Mouse (Mus musculus): ENCODE results near the gene Ppt2.

The Ppt2 gene

DNA sequence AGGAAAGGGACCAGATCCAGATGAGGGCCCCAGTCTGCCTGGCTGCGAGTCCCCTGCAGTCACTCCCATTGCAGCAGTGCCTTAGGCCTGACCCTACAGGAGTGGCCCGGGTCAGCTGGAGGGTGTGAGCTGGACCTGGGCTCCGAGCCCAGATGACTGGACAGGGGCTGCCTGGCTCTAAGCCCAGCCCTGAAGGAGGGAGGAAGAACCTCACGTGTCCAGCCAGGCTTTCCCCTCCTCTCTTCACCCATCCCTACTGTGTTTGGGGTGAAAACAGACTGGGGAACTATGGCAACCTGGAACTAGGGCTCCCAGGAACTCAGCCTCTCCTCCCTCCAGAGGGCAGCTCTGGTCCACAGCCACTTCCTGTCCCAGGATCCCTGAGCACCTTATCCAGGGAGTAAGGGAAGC is 27.3 kb upstream of the Ppt2 start:
- no peak for DNase-seq

DNA sequence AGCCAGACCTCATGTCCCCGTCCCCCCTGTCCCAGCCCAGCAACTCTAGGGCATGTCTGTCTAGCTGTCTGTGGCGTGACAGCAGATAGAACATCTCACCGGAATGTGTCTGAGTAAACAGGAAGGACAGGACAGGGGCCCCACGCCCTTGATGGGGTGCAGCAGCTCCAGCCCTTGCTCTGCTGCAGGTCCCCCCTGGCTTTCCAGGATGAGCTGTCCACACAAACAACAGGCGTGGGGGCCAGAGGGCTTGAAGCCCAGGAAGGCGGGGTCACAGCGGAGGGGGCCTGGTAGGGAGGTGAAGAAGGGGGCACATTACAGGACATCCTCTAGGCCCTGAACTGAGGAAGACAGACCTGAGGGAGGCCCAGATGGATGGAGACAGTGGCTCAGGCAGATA is 26.9 kb upstream of the Ppt2 start:
- no peak for DNase-seq

DNA sequence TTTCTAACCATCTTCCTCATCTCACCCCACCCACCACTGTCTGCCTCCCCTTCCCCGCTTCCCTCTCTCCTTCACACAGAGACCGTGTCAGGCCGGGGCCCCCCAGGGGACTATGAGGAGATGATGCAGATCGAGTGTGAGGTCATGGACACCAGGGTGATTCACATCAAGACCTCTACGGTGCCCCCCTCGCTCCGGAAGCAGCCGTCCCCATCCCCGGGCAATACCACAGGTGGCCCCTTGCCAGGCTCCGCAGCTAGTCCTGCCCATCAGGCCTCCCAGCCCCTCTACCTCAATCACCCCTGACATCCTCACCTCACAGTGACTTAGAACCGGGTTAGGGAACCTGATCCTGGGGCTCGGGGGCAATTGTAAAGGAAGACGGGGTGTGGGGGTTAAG is 26.1 kb upstream of the Ppt2 start:
- no peak for DNase-seq

DNA sequence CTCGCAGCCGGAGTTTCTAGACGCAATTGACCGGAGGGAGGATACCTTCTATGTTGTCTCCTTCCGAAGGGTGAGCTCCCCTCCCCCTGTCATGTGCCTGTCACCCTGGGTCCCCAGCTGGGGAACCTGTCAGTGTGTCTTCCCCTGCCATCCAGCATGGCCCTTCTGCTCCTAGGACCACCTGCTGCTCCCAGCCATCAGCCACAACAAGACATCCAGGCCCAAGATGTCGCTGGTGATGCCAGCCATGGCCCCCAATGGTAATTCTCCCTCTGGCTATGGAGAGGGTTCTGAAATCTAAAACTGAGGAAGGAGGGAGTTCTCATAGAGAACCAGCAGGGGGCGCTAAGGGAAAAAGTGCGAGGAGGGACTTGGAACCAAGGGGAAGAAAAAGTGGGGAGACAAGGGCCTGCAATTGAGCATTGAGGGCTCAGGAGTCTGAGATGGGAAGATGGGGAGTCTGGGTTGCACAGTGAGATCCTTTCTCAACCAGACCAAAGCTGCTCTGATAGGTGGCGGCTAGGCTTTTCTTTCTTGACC is 25.5 kb upstream of the Ppt2 start:
- DNase-seq: peak; percentile 66

DNA sequence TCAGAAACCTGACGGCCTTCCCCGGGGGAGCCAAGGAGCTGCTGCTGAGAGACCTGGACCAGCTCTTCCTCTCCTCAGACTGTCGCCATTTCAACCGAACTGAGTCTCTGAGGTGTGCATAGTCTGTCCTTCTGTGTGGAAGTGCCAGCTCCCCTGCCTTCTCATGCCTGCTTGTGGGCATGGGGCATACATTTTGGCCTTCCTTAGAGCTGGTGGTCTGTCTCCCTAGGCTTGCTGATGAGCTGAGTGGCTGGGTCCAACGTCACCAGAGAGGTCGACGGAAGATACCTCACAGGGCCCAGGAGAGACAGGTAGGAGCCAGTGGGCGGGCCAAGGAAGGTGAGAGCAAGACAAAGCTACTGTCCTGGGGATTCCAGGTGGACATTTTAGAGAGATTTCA is 24.7 kb upstream of the Ppt2 start:
- no peak for DNase-seq

DNA sequence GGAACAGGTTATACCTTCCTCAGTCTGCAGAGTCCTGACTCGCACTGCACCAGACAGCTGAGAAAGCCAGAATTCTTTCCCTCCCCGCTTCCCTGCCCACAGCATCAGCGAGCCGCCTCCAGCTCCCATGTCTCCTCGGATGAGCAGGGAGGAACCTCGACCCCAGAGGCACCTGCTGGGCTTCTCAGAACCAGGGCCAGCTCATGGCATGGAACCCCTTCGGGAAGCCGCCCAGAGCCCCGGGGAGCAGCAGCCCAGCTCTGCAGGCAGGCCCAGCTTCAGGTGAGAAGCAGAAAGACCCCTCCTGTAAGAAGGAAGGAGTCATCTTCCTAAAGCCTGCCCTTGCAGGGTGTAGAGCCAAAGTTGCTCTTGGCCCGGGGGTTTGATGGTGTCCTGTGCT is 24.2 kb upstream of the Ppt2 start:
- no peak for DNase-seq

DNA sequence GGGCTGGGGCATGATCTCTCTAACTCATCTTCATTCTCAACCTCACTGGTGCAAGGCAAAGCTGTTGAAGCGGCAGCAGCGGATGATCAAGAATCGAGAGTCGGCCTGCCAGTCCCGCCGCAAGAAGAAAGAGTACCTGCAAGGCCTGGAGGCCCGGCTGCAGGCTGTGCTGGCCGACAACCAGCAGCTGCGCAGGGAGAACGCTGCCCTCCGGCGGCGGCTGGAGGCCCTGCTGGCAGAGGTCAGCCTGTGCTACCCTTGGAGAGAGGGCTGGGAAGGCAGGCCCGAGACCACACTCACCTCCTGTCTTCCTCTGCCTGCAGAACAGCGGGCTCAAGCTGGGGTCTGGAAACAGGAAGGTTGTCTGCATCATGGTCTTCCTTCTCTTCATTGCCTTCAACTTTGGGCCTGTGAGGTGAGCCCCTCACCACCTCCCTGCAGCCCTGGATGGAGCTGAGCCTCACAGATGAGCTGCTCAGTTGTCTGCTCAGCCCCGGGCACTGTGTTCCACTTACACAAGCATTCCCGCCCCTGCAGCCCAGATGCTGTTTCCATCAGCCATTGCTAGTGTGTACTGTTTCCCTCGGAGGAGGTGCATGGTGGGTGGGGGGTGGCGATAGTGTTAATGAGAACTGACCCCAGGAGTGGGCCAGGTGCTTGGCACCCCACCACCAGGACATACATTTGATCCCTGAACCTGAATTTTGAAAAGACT is 23.4 kb upstream of the Ppt2 start:
- peak; percentile 75 for DNase-seq

DNA sequence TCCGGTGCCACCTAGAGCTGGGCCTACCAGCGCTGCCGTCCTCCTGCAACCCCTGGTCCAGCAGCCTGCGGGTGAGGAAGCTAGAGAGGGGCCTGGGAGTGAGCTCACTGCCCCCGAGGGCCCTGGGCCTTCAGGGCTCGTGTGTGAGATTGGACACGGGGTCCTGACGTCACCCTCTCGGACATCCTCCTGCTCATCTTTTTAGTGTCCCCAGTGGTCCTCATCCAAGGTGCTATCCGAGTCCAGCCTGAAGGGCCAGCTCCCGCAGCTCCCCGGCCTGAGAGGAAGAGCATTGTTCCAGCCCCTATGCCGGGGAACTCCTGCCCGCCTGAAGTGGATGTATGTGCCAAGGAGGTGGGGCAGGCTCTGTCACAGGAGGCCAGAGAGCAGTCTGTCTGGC is 22.5 kb upstream of the Ppt2 start:
- peak; percentile 2 for DNase-seq

DNA sequence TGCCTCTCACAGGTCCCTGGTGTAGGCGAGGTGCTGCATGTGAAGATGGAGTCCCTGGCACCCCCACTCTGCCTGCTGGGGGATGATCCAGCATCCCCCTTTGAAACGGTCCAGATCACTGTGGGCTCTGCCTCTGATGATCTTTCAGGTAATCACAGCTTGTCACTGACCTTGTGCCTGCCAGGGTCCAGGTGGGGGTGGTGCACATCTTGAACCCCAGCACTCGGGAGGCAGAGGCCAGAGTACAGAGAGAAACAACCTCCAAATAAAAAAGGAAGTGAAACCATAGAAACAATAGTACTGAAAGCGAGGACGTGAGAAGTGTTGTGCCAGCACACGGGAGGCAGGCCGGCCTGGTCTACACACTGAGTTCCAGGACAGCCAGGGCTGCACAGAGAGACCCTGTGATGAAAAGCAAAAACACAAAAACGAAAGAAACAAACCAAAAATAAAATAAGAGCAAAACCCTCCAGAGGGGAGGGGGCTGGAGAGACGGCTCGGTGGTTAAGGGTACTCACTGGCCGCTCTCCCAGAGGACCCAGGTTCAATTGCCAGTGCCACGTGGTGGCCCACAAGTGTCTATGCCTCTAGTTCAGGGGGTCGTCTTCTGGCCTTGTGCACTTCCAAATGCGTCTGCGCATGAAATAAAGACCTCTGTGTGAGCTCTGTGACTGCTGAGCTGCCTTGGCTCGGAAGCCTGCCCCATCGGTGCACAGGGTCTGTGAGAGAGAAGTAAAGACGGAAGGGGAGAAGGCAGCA is 21.0 kb upstream of the Ppt2 start:
- DNase-seq: no peak

DNA sequence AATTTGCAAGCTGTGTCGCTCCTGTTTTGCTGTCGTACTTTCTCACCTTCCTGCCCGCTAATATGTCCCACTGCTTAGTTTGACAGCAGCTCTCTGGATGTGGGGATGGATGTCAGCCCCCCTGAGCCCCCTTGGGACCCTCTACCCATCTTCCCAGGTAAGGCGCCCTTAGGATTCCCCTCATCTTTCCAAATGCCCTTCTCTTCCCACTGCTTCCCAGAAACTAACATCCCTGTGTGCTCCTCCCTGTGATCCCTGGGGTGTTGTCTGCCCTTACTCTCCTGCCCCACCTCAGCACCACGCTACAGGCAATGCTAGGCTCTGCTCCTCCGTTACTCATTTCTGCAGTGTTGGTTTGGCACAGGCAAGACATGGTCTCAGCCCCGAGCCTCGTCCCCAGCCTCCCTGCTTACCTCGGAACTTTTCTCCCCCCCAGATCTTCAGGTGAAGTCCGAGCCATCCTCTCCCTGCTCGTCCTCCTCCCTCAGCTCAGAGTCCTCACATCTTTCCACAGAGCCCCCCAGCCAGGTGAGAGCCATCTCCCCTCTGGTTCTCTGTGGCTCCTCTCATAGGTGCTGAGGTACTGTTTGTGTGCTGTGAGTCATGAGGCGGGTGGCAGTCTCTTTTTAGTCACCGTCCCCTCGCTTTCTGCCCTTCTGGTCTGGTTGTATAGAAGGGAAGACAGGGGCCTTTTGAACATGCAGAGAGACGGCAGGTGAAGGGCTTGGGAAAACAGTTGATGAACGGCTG is 20.0 kb upstream of the Ppt2 start:
- no peak for DNase-seq

DNA sequence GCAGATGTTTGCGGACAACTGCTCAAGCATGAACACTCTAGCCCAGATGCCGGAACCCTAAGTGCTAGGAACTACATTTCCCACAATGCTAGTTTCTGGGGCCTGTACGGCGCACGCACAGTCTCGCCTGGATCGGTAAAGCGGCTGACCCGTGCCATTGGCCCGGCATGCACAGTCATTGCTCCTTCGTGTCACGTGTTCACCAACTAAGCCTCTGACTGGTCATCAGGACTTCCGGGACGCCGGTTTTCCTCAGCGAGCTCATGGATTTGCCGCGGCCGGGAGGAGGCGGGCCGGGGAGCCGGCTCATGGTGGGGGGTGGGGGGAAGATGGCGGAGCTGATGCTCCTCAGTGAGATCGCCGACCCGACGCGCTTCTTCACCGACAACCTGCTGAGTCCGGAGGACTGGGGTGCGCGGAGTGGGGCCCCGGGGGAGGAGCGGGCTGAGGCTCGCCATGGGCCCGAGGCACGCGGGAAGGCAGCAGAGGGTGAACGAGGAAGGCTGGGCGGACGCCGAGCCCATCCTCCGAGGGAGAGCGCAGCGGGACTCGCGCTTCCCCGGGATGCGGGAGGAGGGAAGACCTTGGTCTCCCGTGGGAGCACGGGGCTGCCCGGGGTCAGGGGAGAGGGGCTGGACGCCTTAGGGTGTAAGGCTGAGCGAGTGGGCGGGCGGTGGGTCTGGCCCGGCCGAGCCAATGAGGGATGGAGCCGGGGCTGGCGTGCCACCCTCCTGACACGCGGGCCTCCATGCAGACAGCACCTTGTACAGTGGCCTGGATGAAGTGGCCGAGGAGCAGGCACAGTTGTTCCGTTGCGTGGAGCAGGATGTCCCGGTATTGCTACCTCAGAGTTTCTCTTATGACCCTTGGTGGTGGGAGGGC is 18.8 kb upstream of the Ppt2 start, which contains the start of gene Atf6b:
Atf6b (plus strand) TSS at position 241 of the 882 bp plus-strand sequence.
- DNase-seq: peak; percentile 94

DNA sequence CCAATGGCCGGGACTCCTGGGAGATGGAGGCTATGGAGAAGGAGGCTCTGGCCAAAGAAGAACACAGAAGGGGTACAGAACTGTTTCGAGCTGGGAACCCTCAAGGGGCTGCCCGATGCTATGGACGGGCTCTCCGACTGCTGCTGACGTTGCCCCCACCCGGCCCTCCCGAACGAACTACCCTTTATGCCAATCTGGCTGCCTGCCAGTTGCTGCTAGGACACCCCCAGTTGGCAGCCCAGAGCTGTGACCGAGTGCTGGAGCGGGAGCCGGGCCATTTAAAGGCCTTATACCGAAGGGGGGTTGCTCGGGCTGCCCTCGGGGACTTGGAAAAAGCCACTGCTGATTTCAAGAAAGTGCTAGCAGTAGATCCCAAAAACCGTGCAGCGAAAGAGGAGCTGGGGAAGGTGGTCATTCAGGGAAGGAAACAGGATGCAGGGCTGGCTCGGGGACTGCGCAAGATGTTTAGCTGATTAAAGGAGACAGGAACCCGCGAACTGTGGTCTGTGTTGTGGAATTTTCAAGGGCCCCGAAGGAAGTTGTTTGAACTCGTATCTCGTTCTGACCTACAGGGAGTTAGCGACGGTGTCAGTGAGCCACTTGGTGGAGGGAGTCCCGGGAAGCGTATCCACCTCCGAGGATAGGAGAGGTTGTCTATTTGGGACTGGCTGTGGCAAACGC is 17.7 kb upstream of the Ppt2 start:
- DNase-seq: peak; percentile 24

DNA sequence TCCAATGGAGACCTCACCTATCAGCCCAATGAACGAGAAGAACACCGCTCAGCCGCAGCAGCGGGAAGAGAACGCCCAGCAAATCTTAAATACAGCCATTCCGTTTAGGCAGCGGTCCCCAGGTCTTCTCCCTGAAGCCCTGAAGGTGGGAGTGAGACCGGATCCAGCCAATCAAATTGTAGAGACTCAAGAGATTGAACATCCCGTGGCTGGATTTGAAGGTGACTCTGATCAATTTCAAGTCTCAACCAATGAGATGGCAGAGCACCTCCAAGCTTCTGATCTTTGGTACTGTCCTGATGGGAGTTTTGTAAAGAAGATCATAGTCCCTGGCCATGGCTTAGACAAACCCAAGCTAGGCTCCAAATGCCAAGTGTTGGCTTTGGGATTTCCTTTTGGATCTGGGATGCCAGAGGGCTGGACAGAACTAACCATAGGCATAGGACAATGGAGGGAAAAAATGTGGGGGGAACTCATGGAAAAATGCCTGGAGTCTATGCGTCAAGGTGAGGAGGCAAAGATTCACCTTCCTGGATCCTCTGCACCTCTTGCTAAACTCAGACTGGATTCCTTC is 17.0 kb upstream of the Ppt2 start:
- no peak for DNase-seq

DNA sequence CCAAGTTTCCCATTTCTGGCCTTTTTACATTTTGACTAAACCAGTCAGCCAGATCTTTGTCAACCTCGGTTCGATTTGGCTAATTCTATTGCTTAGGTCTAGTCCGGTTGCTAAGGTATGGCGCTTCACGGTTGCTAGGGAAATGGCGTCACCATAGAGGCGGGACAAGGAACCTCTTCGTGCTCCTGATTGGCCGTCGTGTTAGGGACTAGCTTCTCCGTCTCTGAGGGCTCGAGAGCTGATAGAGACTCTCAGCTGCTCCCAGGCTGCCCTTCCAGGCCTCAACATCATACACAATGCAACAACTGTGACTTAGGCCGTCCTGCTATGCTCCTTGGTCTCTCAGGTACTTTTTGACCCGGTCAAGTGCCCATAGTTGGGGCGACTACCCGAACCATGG is 16.3 kb upstream of the Ppt2 start, which contains the start of gene Fkbpl:
Fkbpl (plus strand) TSS at position 157 of the 400 bp plus-strand sequence.
- DNase-seq: peak; percentile 96

DNA sequence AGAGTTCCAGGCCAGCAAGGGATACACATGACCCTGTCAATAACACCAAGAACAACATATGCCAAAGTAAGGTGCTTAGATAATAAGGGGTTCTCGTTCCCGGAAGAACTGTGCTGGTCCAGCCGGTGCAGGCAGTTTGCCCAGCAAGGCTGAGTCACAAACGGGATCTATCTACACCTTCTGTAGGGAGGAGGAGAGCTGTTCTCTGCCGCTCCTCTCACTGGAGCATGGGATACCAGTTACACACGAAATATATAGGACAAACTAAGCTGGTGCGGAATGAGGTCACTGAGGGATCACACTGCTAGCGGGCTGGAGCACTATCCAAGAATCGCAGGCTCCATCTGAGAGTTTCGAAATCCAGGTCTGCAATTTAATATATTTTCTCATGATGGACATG is 15.6 kb upstream of the Ppt2 start:
- no peak for DNase-seq

DNA sequence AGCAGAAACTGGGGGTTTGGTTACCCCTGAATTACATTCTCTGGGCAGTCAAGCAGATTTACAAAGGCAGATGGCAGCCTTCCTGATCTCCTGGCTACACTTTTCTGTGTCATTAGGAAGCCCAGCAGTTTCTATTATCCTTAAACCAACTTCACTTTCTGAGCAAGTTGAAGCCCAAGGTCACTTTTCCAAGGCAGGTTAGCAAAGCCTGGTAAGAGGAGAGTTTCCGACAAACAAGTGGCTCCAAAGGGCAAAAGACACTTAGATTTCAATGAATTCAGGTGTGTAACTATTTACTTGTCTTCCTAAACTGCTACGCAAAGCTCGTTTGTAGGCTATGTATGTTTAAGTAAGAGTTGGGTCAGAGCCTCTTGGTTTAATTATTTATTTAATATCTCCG is 15.1 kb upstream of the Ppt2 start:
- no peak for DNase-seq

DNA sequence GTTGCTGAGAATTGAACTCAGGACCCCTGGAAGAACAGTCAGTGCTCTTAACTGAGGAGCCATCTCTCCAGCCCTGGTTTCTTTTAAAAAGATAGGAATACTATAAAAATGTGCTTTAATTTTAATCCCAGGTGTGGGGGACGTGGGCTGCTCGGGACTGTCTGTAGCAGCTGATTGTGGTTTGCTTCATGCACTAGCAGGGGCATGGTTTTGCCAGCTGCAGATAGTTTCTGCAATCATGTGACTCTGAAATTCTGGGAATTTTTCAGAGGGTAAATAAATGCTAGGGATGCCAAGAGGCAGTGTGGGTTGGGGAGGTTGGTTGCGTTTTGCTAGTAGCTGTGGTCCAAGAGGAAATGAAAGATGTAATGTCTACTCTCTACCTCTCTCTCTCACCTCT is 13.6 kb upstream of the Ppt2 start:
- DNase-seq: no peak

DNA sequence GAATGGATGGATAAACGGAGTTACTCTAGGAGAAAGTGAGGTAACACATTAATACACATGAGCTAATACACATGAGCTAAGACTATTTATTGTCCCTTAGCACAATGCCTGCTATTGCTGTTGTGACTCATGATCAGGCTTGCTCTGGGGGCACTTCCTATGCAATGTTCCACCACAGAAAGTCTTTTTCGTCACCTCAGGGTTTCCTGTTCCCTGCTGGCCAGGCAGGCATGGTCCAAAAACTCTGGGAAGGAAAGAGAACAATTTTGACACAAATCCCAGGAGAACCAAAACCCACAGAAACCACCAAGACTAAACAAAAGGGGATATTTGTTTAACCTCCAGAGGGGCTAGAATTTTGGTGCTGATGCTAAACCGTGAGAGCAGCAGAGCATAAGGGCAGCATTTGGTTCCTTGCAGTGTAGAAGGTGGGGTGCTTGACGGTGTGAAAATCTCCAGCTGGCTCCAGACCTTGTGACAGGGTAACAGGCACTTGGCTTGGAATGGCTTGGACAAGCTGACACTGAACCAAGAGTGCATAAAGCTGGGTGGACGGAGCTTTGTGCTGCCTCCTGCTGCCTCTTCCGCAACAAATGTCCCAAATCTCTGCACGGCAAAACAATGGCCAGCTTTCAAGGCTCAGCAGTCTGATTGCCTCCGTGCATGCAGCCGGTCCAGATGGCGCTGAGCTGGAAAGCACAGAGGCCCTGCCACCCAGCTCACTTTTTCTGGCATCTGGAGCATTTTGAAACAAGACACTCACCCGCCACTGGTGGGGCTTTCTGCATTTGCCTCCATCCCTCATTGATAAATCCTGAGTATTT is 12.7 kb upstream of the Ppt2 start:
- no peak for DNase-seq

DNA sequence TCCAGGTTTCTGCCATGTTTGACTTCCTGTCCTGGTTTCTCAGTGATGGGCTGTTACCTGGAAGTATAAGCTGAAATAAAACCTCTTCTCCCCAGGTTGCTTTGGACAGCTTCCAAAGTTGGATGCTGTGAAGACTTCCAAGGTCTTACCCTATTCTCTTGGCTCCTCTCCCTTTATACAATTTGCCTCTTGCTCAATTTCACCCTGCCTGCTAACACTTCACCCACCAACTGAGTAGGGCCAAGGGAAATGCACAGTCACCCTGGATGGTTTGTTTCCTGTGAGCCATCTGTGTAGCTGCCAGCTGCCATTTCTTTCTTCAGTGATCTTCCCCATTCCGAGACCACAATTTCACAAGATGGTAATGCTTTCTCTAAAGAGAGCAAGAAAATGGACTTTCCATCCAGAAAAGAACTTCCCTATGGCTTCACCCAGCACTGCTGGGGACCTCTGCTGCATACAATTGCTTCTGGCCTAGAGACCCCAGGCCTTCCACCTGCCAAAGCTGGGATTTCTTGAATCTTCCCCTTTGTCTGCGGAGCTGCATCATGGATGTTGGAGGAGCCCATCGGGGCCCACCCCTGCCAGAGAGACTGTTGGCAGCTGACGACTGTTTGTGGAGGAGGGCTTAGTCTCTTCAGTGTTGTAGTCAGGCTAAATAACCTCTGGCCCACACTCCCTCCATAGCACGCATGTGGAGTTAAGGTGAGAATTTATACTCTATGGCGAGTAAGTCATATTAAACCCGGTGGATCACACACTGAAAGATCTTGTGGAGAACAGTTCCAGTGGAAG is 11.3 kb upstream of the Ppt2 start:
- no peak for DNase-seq

DNA sequence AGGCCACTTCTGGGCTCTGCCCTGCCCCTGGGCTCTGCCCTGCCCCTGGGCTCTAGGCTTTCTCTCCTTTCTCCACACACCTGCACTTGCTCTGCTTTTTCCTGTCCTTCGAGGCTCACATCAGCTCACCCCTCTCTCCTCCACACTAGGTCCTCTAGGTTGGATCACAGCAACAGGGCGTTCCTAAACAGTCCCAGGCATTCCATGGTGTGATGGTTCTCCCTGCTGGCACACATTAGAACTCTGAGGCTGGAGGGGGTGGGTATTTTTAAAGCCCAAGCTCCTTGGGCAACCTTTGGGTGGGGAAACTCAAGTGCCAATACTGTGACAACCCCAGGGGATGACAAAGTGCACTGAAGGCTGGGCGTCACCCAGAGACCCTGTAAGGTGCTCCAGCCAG is 9.1 kb upstream of the Ppt2 start:
- DNase-seq: no peak
